Mouse (Mus musculus) small intestine, adult 2 months (tissue): ENCODE measurements around the gene Hebp2. TPM values are rescaled to one million over a fixed set of nuclear protein-coding genes. Genes with fewer than 3 reads are reported as not detected.

Experiments used
- H3K27ac ChIP-seq: fragments of 200-500 bp; 2 replicates; pipeline ENCODE4 v1.5.1; 2012; ENCODE audit warnings: low read depth, low read length, control low read depth, inconsistent platforms; ENCODE audit not compliant: insufficient read depth
- H3K27me3 ChIP-seq: fragments of 200-500 bp; 2 replicates; pipeline ENCODE4 v1.6.1; 2012; ENCODE audit warnings: mild to moderate bottlenecking, moderate library complexity, low read length, inconsistent platforms; ENCODE audit not compliant: control insufficient read depth, insufficient read depth
- H3K36me3 ChIP-seq: fragments of 200-500 bp; 2 replicates; pipeline ENCODE4 v1.6.1; 2012; ENCODE audit warnings: mild to moderate bottlenecking, low read length, control low read depth, inconsistent platforms; ENCODE audit not compliant: control insufficient read depth, insufficient read depth
- H3K4me1 ChIP-seq: fragments of 200-500 bp; 2 replicates; pipeline ENCODE4 v1.6.1; 2012; ENCODE audit warnings: low read length, inconsistent platforms, mixed read lengths; ENCODE audit not compliant: control insufficient read depth, insufficient read depth, insufficient read length
- H3K4me3 ChIP-seq: fragments of 200-500 bp; 2 replicates; pipeline ENCODE4 v1.5.1; 2012; ENCODE audit warnings: low read depth, mild to moderate bottlenecking, control low read depth, inconsistent platforms, low read length, moderate library complexity
- CTCF ChIP-seq: fragments of 200-500 bp; IDR thresholded peaks from 2 replicates; pipeline ENCODE4 v1.5.1; 2012; ENCODE audit warnings: low read depth, mild to moderate bottlenecking, control low read depth, inconsistent platforms, low read length, moderate library complexity, mixed read lengths; ENCODE audit not compliant: insufficient replicate concordance, insufficient read length; ENCODE audit errors: extremely low read depth
- POLR2A ChIP-seq: fragments of 200-500 bp; IDR thresholded peaks from 2 replicates; pipeline ENCODE4 v1.6.1; 2012; ENCODE audit warnings: low read depth, mild to moderate bottlenecking, control low read depth, inconsistent platforms, low read length, moderate library complexity
- WGBS: fragments of 180-500 bp; shearing (Covaris S2); methylation state at CpG from one replicate; pipeline ENCODE4 v1.1.7; 2018; 5-methylcytosine and 5-hydroxymethylcytosine counted together
- polyA plus RNA-seq: library from polyadenylated mRNA; depleted of rRNA; stranded (reverse); fragments of >200 nt; gene quantifications from 2 replicates; pipeline ENCODE4 v1.2.3, GENCODE M21; 2012

Gene Hebp2
- polyA plus RNA-seq, 1 experiment: 0.23 TPM

GRCm38 (mm10) chr10:18510663-18511062 lies 35.2 kb downstream of the Hebp2 start:
- Histone ChIP-seq H3K27me3 (no peaks in the 10 kb centered on the region), H3K36me3 (peaks cover 26% of the 10 kb centered on the region), H3K4me3 (no peak overlapping the region), H3K4me1 (peaks cover 12% of the 10 kb centered on the region; the same call in 1 of the 2 replicates), H3K27ac (no peak overlapping the region)
- WGBS: 64% methylated on average over 3 of the region's 3 CpGs
- TF ChIP-seq POLR2A (no peak), CTCF (no peak)

DNA sequence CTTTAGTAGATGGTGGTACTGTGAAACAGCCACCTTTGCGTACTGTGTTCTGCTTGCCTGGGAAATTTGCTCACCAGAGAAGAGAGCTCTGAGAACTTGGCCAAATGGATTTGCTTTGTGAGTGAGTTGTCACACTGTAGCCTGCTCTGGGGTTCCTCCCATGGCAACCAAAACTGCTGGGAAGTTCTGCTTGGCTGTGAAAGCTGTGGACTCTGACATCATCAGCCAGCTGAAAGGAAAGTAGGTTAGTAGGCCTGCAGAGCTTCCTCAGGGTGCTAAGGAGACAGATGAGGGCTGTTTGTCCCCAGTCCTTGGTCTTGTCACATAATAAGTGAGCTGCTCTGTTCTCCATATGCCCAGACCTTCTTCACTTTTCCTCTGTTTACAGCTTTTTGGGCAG lies 37.3 kb downstream of the Hebp2 start:
- Histone ChIP-seq H3K4me3 (no peak overlapping the region), H3K27ac (0 out of 2 replicates have a peak overlapping the region, but pooled peaks have one; percentile 22), H3K36me3 (peaks cover 21% of the 10 kb centered on the region), H3K27me3 (no peaks in the 10 kb centered on the region), H3K4me1 (peaks cover 18% of the 10 kb centered on the region; the same call in 1 of the 2 replicates)
- WGBS: 62% methylated on average over 1 of the region's 1 CpGs
- TF ChIP-seq CTCF: no peak
- no peak for TF ChIP-seq POLR2A

DNA sequence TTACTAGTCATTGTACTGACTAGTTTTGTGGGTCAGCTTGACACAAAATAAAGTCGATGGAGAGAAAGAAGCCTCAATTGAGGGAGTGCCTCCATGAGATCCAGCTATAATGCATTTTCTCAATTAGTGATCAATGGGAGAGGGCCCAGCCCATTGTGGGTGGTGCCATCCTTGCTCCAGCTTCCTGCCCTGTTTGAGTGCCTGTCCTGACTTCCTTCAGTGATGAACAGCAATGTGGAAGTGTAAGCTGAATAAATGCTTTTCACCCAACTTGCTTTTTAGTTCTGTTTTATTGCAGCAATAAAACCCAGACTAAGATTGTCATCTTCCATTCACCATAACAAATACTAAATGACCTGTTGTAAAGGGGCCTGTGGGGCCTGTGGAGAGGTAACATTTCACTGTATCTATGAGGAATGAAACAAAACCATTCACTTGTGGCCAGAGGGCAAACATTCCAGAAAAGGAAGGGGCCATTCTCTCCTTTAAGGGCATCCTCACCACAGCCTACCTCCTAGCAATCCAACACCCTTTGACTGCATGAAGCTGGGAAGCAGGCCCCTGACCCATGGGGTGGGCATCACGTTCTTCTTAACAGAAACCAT lies 37.9 kb downstream of the Hebp2 start:
- TF ChIP-seq POLR2A: no peak
- no peak for TF ChIP-seq CTCF
- WGBS: 34% methylated on average over 2 of the region's 2 CpGs
- no peaks in the 10 kb centered on the region for H3K27me3 ChIP-seq
- H3K36me3 ChIP-seq: peaks cover 19% of the 10 kb centered on the region
- H3K4me1 ChIP-seq: peaks cover 18% of the 10 kb centered on the region; the same call in 1 of the 2 replicates
- H3K27ac ChIP-seq: peak overlapping the region; percentile 22; the same call in 1 of the 2 replicates
- no peak overlapping the region for H3K4me3 ChIP-seq

DNA sequence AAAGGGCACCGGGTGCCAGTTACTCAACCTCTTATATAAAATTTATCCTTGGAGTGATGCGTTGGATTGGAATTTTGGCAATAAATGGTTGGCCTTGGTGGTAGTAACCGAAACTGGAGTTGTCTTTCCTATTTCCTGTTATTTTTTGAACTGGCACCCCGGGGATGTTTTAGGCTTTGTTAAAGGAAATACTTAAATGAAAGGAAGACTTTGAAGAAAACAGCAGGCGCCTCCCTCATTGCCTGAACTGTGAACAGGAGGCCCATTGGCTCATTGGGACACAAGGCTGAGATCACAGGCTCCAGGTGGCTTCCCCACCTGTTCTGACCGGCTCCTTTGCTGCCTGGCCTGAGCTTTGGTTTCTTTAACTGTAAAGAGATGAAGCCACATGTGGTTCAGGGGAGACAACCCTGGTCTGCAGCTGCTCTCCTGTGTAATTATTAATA lies 39.4 kb downstream of the Hebp2 start:
- H3K4me3 ChIP-seq: no peak overlapping the region
- 24% methylated on average over 6 of the region's 6 CpGs for WGBS
- H3K36me3 ChIP-seq: peaks cover 16% of the 10 kb centered on the region
- TF ChIP-seq CTCF: no peak
- TF ChIP-seq POLR2A: no peak
- 0 out of 2 replicates have a peak overlapping the region, but pooled peaks have one; percentile 38 for H3K27ac ChIP-seq
- no peaks in the 10 kb centered on the region for H3K27me3 ChIP-seq
- peaks cover 18% of the 10 kb centered on the region; the same call in 1 of the 2 replicates for H3K4me1 ChIP-seq

DNA sequence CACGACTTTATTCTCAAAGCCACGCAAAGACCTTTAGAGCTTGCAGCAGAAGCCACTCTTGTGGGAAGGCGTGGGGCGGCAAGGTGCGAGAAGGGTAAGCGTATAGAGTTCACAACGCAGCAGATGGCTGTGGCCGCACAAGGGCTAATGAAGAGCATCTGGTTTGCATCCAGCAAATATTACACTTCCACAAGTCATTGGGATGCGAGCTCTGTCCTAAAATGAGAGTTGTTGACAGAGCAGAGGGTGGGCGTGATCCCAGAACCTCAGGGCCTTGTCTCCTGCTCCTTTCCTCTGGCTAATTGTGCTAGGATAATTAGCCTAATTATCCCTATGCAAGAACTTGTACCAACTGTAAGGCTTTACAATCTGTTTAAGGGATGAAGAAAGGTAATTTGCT lies 40.2 kb downstream of the Hebp2 start:
- WGBS: 77% methylated on average over 10 of the region's 10 CpGs
- TF ChIP-seq CTCF (no peak), POLR2A (no peak)
- H3K4me1 ChIP-seq: peaks cover 18% of the 10 kb centered on the region; the same call in 1 of the 2 replicates
- H3K4me3 ChIP-seq: no peak overlapping the region
- H3K36me3 ChIP-seq: peaks cover 17% of the 10 kb centered on the region
- H3K27me3 ChIP-seq: no peaks in the 10 kb centered on the region
- H3K27ac ChIP-seq: no peak overlapping the region

DNA sequence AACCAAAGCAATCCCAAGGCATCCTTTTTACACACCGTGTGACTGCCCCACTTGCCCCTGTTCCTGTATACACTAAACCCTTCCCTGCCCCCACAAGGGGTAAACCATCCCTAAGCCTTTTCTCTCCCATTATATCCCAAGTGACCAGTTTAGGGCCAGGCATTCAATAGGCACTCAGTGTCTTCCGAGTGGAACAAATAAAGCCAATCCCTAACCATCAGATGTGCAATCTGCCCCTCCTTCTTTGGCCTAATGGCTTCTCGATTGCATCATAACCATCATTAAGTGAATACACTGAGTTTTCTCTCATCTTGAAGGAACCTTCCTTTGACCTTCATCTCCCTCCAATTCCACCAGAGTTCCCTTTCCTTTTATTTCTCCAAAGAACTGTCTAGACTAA lies 43.9 kb downstream of the Hebp2 start:
- WGBS: 78% methylated on average over 3 of the region's 3 CpGs
- Histone ChIP-seq H3K27ac (no peak overlapping the region), H3K4me1 (peaks cover 12% of the 10 kb centered on the region; the same call in 1 of the 2 replicates), H3K27me3 (no peaks in the 10 kb centered on the region), H3K4me3 (no peak overlapping the region), H3K36me3 (peaks cover 36% of the 10 kb centered on the region)
- TF ChIP-seq POLR2A (no peak), CTCF (no peak)

- TF ChIP-seq CTCF (no peak), POLR2A (no peak)
- Histone ChIP-seq H3K27ac (no peak overlapping the region), H3K27me3 (no peaks in the 10 kb centered on the region), H3K4me3 (no peak overlapping the region), H3K36me3 (peaks cover 36% of the 10 kb centered on the region), H3K4me1 (no peaks in the 10 kb centered on the region; the same call in 1 of the 2 replicates)
- 64% methylated on average over 7 of the region's 7 CpGs for WGBS
These were observed 48.8 kb downstream of the Hebp2 start for GRCm38 (mm10) chr10:18497066-18497465.
